Mouse (Mus musculus) lung, adult 2 months (tissue): ENCODE measurements around the gene Azin2.

Experiments used
- CTCF ChIP-seq: fragments of 200-500 bp; IDR thresholded peaks from 2 replicates; pipeline ENCODE4 v1.5.1; 2011; ENCODE audit warnings: mild to moderate bottlenecking, low read length, control low read depth; ENCODE audit not compliant: insufficient read depth
- POLR2A ChIP-seq: fragments of 200-500 bp; IDR thresholded peaks from 2 replicates; pipeline ENCODE4 v1.6.1; 2011; ENCODE audit warnings: low read depth, mild to moderate bottlenecking, control low read depth, low read length, borderline replicate concordance; ENCODE audit errors: extremely low read depth

DNA sequence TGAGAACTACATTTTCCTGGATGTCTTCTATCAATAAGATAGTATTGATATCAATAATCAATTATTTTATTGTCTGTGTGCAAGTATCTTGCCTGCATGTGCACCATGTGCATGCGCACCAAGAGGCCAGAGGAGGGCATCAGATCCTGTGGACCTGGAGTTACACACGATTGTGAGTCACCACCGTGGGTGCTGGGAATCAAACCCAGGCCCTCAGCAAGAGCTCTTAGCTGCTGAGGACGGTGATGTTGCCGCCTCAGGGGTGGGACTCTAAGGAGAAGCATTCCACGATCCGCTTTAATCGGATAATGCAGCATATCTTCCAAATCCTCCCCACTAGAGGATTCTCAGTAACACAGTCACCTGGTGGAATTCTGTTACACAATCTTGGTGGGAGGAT lies 76.7 kb downstream of the Azin2 start:
- TF ChIP-seq POLR2A (no peak), CTCF (no peak)
